Mouse (Mus musculus) splenic B cell, adult 2 months (primary cell): ENCODE measurements around the gene Lmod2.

Source experiments
- DNase-seq: peaks from one replicate; pipeline ENCODE4 v3.0.0-alpha.2; 2011; ENCODE audit warnings: low read depth, low spot score
- H3K27me3 ChIP-seq: 2 replicates; pipeline ENCODE4 v1.6.1; 2012; ENCODE audit warnings: mild to moderate bottlenecking, low read length, moderate library complexity, mixed read lengths; ENCODE audit not compliant: control insufficient read depth, poor library complexity, insufficient read depth, severe bottlenecking
- H3K36me3 ChIP-seq: 2 replicates; pipeline ENCODE4 v1.6.1; 2012; ENCODE audit warnings: mild to moderate bottlenecking, low read length, moderate library complexity, mixed read lengths; ENCODE audit not compliant: control insufficient read depth, poor library complexity, insufficient read depth, severe bottlenecking

Lmod2 gene

DNA sequence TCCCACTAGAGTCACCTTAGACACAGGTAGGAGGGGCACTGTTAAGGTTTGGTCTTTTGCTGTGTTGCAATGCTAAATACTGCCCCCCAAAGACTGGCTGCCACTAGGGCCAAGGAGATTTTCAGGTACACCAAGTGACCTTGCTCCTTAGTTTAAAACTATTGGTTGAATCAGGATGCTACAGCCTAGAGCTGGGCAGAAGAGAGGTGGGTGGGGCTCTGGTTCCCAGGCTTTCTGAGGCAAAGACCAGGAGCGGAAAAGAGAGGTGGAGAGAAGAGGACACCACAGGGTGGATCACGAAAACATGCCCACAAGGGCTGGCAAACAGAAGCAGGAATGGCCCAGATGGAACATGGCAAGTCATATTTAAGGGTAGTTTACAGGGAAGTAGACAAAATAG, 44.6 kb downstream of the Lmod2 start:
- H3K27me3 ChIP-seq = no peaks in the 10 kb centered on the region
- no peak for DNase-seq
- no peaks in the 10 kb centered on the region; the same call in 1 of the 2 replicates for H3K36me3 ChIP-seq

DNA sequence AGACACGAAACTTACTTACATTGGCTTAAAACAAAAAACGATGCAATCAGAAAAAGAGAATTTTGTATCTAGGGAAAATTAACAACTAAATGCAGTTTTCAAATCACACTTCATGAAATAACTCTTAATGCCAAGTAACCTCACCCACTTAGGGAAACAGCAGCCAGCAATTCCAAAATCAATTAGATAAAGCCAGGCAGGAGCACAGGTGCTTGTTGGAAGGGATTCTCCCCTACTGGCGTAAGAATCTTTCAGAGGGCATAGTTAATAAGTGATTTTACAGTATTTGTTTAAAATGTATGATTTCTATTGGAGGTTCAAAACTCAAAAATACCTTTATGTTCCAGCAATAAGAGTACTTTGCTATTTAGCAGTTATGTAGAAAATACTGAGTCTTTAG, 45.4 kb downstream of the Lmod2 start:
- Histone ChIP-seq H3K27me3 (no peaks in the 10 kb centered on the region), H3K36me3 (no peaks in the 10 kb centered on the region)
- no peak for DNase-seq

DNA sequence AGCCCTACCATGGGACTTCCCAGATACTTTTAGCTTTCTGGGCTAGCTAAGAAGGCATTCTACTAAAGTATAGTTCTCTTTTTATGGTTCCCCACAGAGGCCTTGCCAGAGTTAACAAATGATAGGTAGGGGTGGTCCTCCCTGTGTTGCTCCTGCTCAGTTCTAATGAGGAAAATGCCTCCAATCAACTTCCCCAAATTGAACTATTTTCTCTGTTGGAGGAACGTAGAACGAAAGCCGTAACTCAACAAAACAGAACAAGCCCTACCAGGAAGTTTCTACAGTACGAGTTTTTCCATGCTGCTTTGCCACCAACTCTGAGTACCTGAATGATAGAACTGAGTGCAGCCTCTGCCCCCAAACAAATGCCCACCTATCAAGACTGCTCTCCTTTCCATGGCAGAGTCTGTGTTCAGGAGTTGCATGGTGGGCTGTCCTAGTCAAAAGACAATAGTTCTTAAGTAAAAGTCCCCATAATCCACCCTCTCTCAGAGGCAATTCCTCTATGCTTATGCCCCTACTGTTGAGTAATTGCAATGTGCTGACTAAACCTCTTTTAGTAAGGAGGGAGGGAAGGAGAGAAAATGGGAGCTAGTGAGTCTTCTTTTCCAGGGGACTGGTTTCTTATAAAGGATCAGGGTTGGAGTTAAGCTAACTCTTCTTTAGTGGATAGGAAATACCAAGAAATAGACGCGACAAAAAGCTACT, 47.9 kb downstream of the Lmod2 start:
- no peaks in the 10 kb centered on the region for H3K36me3 ChIP-seq
- peak; percentile 4 for DNase-seq
- H3K27me3 ChIP-seq = no peaks in the 10 kb centered on the region

DNA sequence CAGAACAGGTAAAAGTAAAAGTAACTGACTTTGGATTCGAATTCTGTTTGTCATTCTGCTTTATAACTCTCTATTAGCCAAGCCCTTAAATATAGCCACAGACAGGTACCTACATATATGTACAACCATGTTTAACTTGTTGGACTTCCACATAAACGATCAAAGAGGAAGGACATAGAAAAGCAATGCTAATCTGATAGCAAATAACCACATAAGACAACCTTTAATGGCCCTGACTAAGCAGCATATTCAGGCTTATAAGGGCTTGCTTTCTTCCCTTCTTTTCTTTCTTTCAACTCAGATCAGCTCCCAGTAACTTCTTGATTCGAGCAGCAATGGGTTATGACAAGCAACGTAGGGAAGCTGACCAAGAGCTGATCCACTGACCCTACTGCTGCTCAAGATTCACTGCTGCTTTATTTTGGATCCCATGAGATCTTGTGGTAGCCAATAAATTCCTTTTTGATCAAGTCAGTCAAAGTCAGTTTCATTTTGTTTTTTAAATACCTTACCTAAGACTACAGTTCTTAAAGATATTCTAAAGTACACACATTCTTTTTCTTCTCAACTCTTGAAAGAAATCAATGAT, 49.6 kb downstream of the Lmod2 start:
- Histone ChIP-seq H3K36me3 (no peaks in the 10 kb centered on the region), H3K27me3 (no peaks in the 10 kb centered on the region)
- no peak for DNase-seq

DNA sequence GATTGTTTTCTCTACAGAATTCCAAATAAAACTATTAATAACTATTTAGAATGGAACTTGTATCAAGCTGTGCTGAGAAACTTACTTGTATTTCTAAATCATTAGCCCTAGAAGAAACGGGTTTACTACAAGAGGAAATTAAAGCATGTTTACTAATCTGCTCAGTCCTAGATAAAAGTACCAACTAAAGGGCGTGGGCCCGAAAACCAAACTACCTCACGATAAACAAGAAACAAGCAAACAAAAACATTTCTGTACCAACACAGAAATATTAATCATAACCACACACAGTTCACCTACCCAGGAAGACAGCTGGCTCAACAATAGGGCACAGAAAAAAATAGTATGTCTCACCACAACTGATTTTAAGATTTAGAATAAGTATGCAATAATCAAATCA, 50.8 kb downstream of the Lmod2 start:
- Histone ChIP-seq H3K36me3 (no peaks in the 10 kb centered on the region), H3K27me3 (no peaks in the 10 kb centered on the region)
- DNase-seq = no peak

DNA sequence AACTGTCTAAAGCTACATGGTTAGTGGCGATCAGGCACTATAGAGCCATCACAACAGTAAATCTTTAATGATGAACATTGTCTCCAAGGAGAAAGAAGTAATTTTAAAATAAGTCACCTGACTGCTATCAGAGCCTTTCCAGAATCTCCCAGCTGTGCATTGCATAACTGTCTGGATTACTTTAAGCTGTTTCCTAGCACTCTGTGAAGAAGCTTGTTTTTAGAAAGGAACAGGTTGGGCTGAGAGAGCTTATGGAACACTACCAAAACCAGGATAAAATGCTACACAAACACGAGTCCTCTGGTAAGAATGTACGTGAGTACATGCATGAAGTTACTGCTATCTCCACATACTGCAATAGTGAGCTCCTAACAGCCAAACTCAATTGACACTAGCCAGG, 53.2 kb downstream of the Lmod2 start:
- no peaks in the 10 kb centered on the region for H3K27me3 ChIP-seq
- no peak for DNase-seq

DNA sequence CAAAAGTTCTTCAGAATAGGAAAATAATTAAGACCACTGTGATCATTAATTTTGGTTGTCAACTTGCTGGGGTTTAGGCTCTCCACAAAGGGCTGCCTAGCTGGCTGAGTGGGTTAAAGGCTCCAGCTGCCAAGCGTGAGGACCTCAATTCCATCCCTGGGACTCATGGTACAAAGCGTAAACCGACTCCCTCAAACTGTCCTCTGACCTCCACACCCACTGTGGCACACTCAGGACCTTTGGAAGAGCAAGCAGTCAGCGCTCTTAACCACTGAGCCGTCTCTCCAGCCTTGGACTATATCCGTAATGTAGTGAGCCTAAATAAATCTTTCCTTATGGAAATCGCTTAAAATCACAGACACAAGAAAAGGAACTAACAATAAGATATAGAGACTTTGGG, 54.0 kb downstream of the Lmod2 start:
- no peaks in the 10 kb centered on the region for H3K27me3 ChIP-seq

More for the DNA sequence above, 53.2 kb downstream of the Lmod2 start:
- no peaks in the 10 kb centered on the region for H3K36me3 ChIP-seq

More for the DNA sequence above, 54.0 kb downstream of the Lmod2 start:
- DNase-seq = no peak
- H3K36me3 ChIP-seq = no peaks in the 10 kb centered on the region
